Mouse (Mus musculus): Measurements from ENCODE around the gene D6Wsu163e. TPM values are rescaled to one million over a fixed set of nuclear protein-coding genes. Genes with fewer than 3 reads are reported as not detected.

The D6Wsu163e gene
- polyA plus RNA-seq, 1 experiment, result 26.7 TPM

GRCm38 (mm10) chr6:126940451-126940850 lies 689 bp downstream of the D6Wsu163e start:
- Histone ChIP-seq H3K4me1 (ENCODE audit: control insufficient read depth, insufficient read depth, low read length) (peaks cover 2% of the 10 kb centered on the region; the same call in 1 of the 2 replicates), H3K27ac (ENCODE audit: insufficient read depth, low read length) (no peak overlapping the region), H3K4me3 (ENCODE audit: insufficient read depth, low read length) (peak overlapping the region; percentile 88)
- TF ChIP-seq POLR2A (IDR thresholded peaks at IDR 0.05; ENCODE audit: low read depth, low read length) (no peak), CTCF (IDR thresholded peaks at IDR 0.05; ENCODE audit: borderline replicate concordance, insufficient read depth, low read length) (no peak)

- no peak for TF ChIP-seq POLR2A (IDR thresholded peaks at IDR 0.05; ENCODE audit: low read depth, low read length)
- TF ChIP-seq CTCF (IDR thresholded peaks at IDR 0.05; ENCODE audit: borderline replicate concordance, insufficient read depth, low read length), result no peak
- Histone ChIP-seq H3K4me3 (ENCODE audit: insufficient read depth, low read length) (no peak overlapping the region), H3K27ac (ENCODE audit: insufficient read depth, low read length) (no peak overlapping the region), H3K4me1 (ENCODE audit: control insufficient read depth, insufficient read depth, low read length) (no peaks in the 10 kb centered on the region)
Measured at GRCm38 (mm10) chr6:126948336-126948735, 8.6 kb downstream of the D6Wsu163e start.

- Histone ChIP-seq H3K4me3 (ENCODE audit: insufficient read depth, low read length) (no peak overlapping the region), H3K4me1 (ENCODE audit: control insufficient read depth, insufficient read depth, low read length) (no peaks in the 10 kb centered on the region), H3K27ac (ENCODE audit: insufficient read depth, low read length) (no peak overlapping the region)
- TF ChIP-seq POLR2A (IDR thresholded peaks at IDR 0.05; ENCODE audit: low read depth, low read length) (no peak), CTCF (IDR thresholded peaks at IDR 0.05; ENCODE audit: borderline replicate concordance, insufficient read depth, low read length) (peak; percentile 91)
Measured at GRCm38 (mm10) chr6:126955734-126956133, 16.0 kb downstream of the D6Wsu163e start.

- TF ChIP-seq CTCF (IDR thresholded peaks at IDR 0.05; ENCODE audit: borderline replicate concordance, insufficient read depth, low read length) (no peak), POLR2A (IDR thresholded peaks at IDR 0.05; ENCODE audit: low read depth, low read length) (no peak)
- Histone ChIP-seq H3K27ac (ENCODE audit: insufficient read depth, low read length) (no peak overlapping the region), H3K4me3 (ENCODE audit: insufficient read depth, low read length) (no peak overlapping the region), H3K4me1 (ENCODE audit: control insufficient read depth, insufficient read depth, low read length) (peaks cover 8% of the 10 kb centered on the region)
Measured at GRCm38 (mm10) chr6:126961371-126962018, 21.7 kb downstream of the D6Wsu163e start.

- Histone ChIP-seq H3K27ac (ENCODE audit: insufficient read depth, low read length) (no peak overlapping the region), H3K4me1 (ENCODE audit: control insufficient read depth, insufficient read depth, low read length) (peaks cover 13% of the 10 kb centered on the region), H3K4me3 (ENCODE audit: insufficient read depth, low read length) (no peak overlapping the region)
- TF ChIP-seq CTCF (IDR thresholded peaks at IDR 0.05; ENCODE audit: borderline replicate concordance, insufficient read depth, low read length), result no peak
- TF ChIP-seq POLR2A (IDR thresholded peaks at IDR 0.05; ENCODE audit: low read depth, low read length), result no peak
Measured at GRCm38 (mm10) chr6:126962709-126963108, 22.9 kb downstream of the D6Wsu163e start.

GRCm38 (mm10) chr6:126963426-126963825 lies 23.7 kb downstream of the D6Wsu163e start:
- no peak overlapping the region for H3K4me3 ChIP-seq (ENCODE audit: insufficient read depth, low read length)
- TF ChIP-seq POLR2A (IDR thresholded peaks at IDR 0.05; ENCODE audit: low read depth, low read length) (no peak), CTCF (IDR thresholded peaks at IDR 0.05; ENCODE audit: borderline replicate concordance, insufficient read depth, low read length) (no peak)
- H3K27ac ChIP-seq (ENCODE audit: insufficient read depth, low read length), result no peak overlapping the region
- peaks cover 13% of the 10 kb centered on the region for H3K4me1 ChIP-seq (ENCODE audit: control insufficient read depth, insufficient read depth, low read length)

- Histone ChIP-seq H3K27ac (ENCODE audit: insufficient read depth, low read length) (no peak overlapping the region), H3K4me1 (ENCODE audit: control insufficient read depth, insufficient read depth, low read length) (peaks cover 12% of the 10 kb centered on the region), H3K4me3 (ENCODE audit: insufficient read depth, low read length) (no peak overlapping the region)
- no peak for TF ChIP-seq POLR2A (IDR thresholded peaks at IDR 0.05; ENCODE audit: low read depth, low read length)
- no peak for TF ChIP-seq CTCF (IDR thresholded peaks at IDR 0.05; ENCODE audit: borderline replicate concordance, insufficient read depth, low read length)
Measured at GRCm38 (mm10) chr6:126966241-126967026, 26.7 kb downstream of the D6Wsu163e start.

GRCm38 (mm10) chr6:126981539-126982234 lies 41.9 kb downstream of the D6Wsu163e start:
- H3K27ac ChIP-seq (ENCODE audit: insufficient read depth, low read length), result no peak overlapping the region
- no peak overlapping the region for H3K4me3 ChIP-seq (ENCODE audit: insufficient read depth, low read length)
- peaks cover 6% of the 10 kb centered on the region; the same call in 1 of the 2 replicates for H3K4me1 ChIP-seq (ENCODE audit: control insufficient read depth, insufficient read depth, low read length)
- TF ChIP-seq POLR2A (IDR thresholded peaks at IDR 0.05; ENCODE audit: low read depth, low read length), result no peak

- no peak for TF ChIP-seq CTCF (IDR thresholded peaks at IDR 0.05; ENCODE audit: borderline replicate concordance, insufficient read depth, low read length)
- TF ChIP-seq POLR2A (IDR thresholded peaks at IDR 0.05; ENCODE audit: low read depth, low read length), result no peak
- H3K27ac ChIP-seq (ENCODE audit: insufficient read depth, low read length), result no peak overlapping the region
- no peak overlapping the region for H3K4me3 ChIP-seq (ENCODE audit: insufficient read depth, low read length)
- H3K4me1 ChIP-seq (ENCODE audit: control insufficient read depth, insufficient read depth, low read length), result no peaks in the 10 kb centered on the region
Measured at GRCm38 (mm10) chr6:126993676-126994075, 53.9 kb downstream of the D6Wsu163e start.

All from embryonic fibroblast, embryonic 13.5 days (primary cell).